Mouse (Mus musculus): ENCODE results near the gene Myl4.
"Not testable (repeated sequence)": the region's sequence is repeated elsewhere in the genome, so short reads cannot be mapped to it uniquely, and the experiment has no call there.

Myl4 gene

GRCm38 (mm10) chr11:104571373-104571772, 20.9 kb downstream of the Myl4 start:
- DNase-seq (ENCODE audit: extremely low read depth, low read depth): not testable (repeated sequence)

DNA sequence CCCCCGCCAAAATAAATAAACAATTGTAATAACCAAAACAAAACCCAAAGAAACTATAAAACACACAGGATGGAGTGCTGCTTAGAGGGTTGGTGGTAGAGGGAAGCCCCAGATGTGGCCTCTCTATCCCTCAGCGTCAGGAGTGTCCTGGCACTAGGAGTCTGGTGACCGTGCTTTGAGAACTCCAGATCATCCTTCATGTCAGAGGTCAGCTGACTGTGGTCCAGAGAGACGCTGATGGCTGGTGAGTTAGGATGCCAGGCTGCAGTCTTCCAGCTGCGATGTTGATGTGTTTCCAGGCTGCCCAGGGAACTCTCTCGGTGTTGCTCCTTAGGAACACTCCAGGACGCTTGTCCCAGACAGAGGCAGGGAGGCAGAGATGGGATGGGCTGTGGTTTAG, 21.6 kb downstream of the Myl4 start:
- DNase-seq (ENCODE audit: extremely low read depth, low read depth): no peak

DNA sequence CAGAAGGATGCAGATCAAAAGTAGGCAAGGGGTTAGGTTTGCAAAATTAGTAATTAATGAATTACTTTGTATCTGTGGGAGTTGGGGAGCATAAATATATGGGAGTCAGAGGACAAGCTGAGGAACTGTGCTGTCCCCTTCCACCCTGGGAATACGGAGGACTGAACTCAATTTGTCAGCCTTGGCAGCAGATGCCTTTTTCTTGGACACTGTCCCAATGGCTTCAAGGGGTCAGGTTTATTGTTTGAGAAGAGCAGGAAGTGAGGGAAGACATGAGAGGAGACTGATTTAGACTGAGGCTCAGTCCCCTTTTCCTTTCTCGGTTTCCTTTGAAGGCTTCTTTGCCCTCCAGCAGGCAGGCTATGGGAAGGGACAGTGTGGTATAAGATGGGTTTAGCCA, 22.1 kb downstream of the Myl4 start:
- DNase-seq (ENCODE audit: extremely low read depth, low read depth): no peak

- no peak for DNase-seq (ENCODE audit: extremely low read depth, low read depth)
Measured at GRCm38 (mm10) chr11:104576772-104577612, 26.5 kb downstream of the Myl4 start.

GRCm38 (mm10) chr11:104578074-104578473, 27.6 kb downstream of the Myl4 start:
- no peak for DNase-seq (ENCODE audit: extremely low read depth, low read depth)

- no peak for DNase-seq (ENCODE audit: extremely low read depth, low read depth)
Measured at GRCm38 (mm10) chr11:104579084-104579483, 28.6 kb downstream of the Myl4 start.

DNA sequence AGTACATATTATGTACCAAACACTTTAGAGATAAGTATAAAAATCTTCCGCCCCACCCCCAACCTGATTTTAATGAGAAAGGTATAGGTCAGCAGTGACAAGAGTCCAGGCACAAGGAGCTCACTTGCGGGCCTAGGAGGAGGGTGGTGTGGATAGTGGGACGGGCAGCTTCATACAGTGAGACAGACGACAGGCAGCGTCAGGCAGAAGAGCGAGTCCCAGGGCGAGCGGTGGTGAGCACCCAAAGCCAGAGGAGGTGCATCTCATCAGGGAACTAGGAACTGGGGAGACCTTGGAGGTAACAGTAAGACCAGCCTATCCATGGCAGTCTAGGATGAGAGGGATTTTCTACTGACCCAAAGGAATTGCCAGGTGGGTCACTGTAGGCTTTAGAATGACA, 29.1 kb downstream of the Myl4 start:
- DNase-seq (ENCODE audit: extremely low read depth, low read depth): no peak

DNA sequence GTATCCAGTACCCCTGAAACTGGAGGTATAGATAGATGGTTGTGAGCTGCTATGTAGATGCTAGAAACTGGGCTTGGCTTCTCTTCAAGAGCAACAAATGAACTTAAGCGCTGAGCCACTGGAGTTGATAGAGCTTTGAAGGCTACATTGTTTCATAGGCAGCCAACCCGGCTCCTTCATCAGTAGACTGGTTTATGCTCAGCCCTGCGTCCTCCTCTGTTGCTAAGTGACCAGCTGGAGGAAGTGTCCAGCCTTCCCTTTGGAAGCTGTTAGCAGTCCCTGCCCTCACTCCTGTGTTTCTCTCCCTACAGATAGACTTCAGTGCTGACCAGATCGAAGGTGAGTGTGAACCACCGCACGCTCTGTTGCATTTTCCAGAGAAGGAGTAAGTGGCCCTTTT, 29.6 kb downstream of the Myl4 start:
- no peak for DNase-seq (ENCODE audit: extremely low read depth, low read depth)

DNA sequence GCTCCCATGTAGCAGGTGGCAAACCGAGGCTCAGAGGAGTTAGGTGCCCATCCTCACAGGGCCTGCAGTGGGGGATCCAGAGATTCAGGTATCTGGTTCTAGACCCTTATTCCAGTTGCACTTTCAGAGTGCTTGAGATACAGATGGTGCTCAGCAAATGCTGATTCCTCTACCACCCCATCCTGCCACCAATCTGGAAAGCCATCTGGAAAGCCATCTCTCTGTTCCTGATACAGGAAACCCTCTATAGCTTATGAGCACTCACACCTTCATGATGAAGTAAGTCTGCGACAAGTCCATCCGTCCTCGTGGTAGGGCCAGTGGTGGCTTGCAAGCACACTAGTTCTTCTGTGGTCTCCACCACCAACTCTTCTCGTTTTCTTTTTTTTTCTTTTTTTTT, 30.1 kb downstream of the Myl4 start:
- no peak for DNase-seq (ENCODE audit: extremely low read depth, low read depth)

DNA sequence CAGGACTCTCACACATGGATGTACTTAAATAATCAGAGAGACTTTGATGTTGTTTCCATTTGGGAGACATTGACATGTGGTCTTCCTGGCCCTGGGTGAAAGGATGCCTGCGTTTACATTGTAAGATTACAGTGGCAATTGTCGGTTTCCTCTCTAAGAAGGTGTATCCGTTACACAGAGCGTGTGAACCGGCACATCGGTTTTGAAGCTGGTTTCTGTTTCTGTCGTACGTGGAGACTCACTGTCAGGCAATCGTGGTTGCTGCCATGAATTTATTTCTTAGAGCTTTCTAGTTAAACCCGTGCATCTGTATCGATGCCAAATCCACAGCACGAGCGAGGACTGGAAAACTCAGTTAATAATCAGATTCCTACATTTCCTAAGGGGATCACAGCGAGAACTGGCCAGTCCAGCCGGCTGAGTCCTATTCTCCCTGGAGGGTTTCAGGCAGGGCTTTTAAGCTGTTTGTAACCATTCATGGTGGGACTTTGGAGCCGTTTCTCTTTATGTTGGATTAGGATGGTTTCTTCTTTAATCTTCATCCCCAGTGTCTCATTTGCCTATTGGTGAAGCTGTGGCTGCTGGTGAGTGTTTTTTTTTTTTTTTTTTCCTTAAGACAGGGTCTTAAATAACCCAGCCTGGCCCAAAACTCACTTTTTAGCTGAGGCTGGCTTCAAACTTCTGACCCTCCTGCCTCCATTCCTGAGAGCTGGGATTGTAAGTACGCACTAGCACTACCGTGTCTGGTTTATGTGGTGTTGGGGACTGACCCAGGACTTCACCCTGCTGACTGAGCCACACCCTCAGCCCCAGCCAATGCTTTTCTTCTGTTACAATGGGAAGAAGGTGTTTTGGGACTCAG, 31.2 kb downstream of the Myl4 start:
- no peak for DNase-seq (ENCODE audit: extremely low read depth, low read depth)

DNA sequence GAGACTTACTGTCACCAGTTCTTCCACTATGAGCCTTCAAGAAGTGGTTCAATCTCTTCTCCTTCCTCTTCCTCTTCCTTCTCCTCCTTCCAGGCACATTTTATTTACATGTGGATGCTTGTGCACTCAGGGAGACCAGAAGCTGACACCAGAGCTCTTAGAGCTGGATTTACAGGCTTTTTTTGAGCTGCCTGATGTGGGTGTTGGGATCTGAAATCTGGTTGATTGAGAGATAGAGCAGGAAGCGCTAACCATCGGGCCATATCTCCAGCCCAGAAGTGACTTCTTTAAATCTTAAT, 31.8 kb downstream of the Myl4 start:
- DNase-seq (ENCODE audit: extremely low read depth, low read depth): no peak

DNA sequence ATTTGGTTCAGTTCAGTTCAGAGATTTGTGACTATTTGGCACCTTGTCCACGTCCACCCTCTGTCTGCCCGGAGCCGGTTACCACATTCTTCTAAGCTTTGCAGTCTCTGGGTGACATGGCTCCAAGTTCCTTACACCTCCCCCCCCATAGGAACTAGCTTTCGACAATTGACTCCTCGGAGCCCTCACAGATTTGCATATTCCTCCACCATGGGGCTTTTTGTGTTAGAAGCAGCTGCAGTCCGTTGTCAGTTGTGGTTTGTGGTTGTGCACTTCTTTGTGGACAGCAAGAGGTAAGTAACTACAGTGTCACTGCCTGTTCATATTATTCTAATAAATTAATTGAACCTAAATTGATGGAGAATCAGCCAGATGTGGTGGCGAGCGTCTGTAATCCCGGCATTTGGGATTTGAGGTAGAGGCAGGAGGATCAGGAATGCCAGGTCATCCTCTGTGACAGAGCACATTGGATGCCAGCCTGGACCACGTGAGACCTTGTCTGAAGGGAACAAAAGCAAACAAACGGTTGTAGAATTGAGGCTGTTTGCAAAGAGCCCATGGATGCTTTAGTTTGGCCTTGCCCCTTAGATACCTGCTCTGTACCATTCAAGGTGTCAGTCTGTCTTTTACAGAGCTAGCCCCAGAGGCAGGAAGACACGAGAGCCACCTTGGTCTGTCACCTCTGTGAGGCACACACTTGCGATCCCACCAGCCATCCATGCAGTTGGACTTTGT, 32.3 kb downstream of the Myl4 start:
- no peak for DNase-seq (ENCODE audit: extremely low read depth, low read depth)

- DNase-seq (ENCODE audit: extremely low read depth, low read depth): no peak
Measured at GRCm38 (mm10) chr11:104585495-104585894, 35.0 kb downstream of the Myl4 start.

GRCm38 (mm10) chr11:104587904-104588303, 37.4 kb downstream of the Myl4 start:
- no peak for DNase-seq (ENCODE audit: extremely low read depth, low read depth)

DNA sequence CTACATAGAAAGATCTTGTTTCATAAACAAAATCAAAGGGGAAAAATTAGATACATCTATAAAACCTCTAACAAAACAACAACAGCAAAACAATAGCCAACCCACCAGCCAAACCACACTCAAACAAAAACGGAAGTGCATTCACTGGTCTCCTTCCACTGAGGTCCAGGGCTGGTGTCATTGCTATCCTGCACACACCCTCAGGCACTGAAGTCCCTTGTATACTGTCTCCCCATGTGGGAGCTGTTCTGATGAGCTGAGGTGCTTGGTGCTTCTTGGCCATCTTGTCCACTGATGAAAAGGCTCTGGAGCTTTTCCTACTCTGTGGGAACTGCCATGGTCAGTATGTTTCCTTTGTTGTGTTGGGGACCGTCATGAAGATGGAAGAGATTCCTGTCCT, 38.0 kb downstream of the Myl4 start:
- no peak for DNase-seq (ENCODE audit: extremely low read depth, low read depth)

DNA sequence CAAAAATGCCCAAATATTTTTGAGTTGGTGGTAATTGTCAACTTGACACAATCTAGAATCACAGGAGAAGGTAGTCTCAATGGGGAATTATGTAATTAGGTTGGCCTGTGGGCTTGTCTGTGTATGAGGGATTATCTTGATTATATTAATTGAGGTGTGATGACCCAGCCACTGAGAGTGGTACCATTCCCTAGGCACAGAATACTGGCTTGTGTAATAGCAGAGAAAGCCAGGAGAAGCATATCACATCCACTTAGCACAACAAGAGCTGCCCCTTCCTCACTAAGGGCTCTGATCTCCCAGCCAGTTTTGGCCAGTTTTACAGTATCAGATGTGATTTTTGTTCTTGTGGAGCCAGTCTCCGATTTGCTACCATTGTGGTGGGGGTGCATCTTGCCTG, 39.1 kb downstream of the Myl4 start:
- no peak for DNase-seq (ENCODE audit: extremely low read depth, low read depth)

- DNase-seq (ENCODE audit: extremely low read depth, low read depth): peak; percentile 71
Measured at GRCm38 (mm10) chr11:104590148-104590547, 39.7 kb downstream of the Myl4 start.

GRCm38 (mm10) chr11:104592066-104592835, 41.8 kb downstream of the Myl4 start:
- DNase-seq (ENCODE audit: extremely low read depth, low read depth): no peak

DNA sequence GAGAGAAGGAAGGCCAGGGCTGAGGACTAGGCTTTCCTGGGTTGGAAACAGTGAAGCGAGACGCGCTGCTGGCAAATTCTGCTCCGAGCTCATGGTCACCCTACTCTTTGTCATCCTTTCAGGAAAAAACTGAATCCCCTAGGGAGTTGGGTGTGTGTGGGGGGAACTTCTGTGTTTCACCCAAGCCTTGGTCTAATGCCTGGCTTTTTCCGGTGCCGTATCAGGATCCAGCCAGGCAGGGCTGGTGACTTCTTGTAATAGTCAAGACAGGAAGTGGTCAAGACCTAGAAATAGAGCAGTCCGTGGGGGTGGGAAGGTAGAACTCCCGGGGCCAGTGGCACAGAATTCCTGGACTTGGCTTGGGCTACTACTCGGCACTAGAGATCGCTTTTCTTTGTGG, 45.9 kb downstream of the Myl4 start:
- DNase-seq (ENCODE audit: extremely low read depth, low read depth): no peak

GRCm38 (mm10) chr11:104599265-104599945, 48.9 kb downstream of the Myl4 start:
- no peak for DNase-seq (ENCODE audit: extremely low read depth, low read depth)

- no peak for DNase-seq (ENCODE audit: extremely low read depth, low read depth)
Measured at GRCm38 (mm10) chr11:104600675-104601074, 50.2 kb downstream of the Myl4 start.
